Mouse (Mus musculus): ENCODE measurements around the gene Fbxo24.

Gene Fbxo24

DNA sequence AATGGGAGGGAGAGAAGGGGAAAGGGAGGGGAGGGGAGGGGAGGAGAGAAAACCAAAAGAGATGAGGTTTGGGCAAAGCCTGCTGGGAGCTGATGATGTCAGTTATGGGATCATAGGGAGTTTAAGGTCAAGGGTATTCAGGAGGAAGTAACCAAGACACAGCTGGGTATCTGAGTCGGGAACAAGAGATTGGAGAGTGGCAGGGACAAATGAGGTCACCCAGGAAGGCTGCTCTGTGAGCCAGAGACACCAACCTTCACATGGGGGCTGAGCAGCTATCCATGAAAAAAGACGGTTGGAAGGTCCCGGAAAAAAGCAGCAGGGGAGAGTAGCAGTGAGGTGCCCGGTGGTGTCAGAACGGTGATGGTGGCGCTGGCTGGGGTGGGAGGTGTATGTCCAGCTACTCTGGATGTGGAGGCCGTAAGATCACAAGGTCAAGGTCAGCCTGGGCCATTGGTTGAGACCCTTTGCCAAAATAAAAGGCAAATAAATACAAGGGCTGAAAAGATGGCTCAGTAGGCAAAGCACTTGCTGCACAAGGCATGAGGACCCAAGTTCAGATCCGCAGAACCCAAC is 60.5 kb downstream of the Fbxo24 start:
- in situ Hi-C loops (cut with MboI; ENCODE audit: low sequenced_read_pairs) = no loop called here

DNA sequence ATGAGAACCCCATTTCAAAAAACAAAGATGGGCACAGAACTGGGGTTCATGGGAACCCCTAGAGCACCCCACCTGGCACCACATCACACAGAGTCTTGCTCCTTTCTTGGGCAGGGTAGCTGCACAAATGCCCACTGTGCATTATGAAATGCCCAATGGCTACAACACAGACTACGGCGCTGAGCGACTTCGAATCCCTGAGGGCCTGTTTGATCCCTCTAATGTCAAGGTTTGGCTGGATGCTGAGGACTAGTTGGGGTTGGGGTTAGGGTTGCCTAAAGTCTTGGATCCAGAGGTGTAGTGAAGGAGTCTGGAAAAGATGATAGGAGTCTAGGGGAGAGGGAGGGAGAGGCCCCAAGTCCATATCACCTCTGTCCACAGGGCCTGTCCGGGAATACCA is 62.4 kb downstream of the Fbxo24 start:
- in situ Hi-C loops (cut with MboI; ENCODE audit: low sequenced_read_pairs) = no loop called here

DNA sequence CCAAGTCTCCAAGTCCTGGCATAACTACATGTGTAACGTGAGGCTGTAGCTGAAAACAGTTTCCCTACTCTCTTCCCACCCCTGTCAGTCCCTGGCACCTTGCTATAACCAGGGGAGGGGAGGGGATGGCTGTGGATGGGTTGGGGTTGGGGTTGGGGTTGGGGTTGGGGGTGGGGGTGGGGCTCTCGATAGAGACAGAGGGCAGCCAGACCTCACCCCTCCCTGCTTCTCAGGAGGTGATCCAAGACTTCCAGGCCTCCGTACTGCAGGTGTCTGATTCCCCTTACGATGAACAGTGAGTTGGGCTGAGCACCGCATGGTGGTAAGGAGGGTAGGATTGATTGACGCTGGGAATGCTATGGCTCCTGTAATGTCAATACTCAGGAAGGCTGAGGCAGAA is 63.1 kb downstream of the Fbxo24 start:
- in situ Hi-C loops (cut with MboI; ENCODE audit: low sequenced_read_pairs) = no loop called here

DNA sequence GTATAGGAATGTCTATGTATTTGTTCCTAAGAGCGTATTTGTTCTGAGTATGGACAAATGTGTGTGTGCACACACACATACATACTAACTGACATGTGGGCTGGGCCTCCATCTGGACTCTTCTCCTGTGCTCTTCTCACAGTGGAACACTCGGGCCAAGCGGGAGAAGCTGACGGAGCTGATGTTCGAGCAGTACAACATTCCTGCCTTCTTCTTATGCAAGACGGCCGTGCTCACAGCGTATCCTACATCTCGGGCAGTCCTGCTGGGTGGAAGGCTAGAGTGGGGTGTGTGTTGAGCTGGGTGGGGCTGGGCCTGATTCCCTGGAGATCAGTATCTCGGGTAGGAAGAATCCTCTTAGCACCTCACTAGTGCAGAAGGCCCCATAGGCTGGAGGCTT is 65.8 kb downstream of the Fbxo24 start:
- in situ Hi-C loops (cut with MboI; ENCODE audit: low sequenced_read_pairs) = no loop called here
